Mouse (Mus musculus): Measurements from ENCODE around the gene Avil. TPM values are rescaled to one million over a fixed set of nuclear protein-coding genes. Genes with fewer than 3 reads are reported as not detected.
A peak's percentile ranks its signal among the peaks of the same experiment; 100 is the strongest.

Avil gene
- total and polyA plus RNA-seq, 3 experiments: 2.7 to 20.0 (median 8.2) TPM

DNA sequence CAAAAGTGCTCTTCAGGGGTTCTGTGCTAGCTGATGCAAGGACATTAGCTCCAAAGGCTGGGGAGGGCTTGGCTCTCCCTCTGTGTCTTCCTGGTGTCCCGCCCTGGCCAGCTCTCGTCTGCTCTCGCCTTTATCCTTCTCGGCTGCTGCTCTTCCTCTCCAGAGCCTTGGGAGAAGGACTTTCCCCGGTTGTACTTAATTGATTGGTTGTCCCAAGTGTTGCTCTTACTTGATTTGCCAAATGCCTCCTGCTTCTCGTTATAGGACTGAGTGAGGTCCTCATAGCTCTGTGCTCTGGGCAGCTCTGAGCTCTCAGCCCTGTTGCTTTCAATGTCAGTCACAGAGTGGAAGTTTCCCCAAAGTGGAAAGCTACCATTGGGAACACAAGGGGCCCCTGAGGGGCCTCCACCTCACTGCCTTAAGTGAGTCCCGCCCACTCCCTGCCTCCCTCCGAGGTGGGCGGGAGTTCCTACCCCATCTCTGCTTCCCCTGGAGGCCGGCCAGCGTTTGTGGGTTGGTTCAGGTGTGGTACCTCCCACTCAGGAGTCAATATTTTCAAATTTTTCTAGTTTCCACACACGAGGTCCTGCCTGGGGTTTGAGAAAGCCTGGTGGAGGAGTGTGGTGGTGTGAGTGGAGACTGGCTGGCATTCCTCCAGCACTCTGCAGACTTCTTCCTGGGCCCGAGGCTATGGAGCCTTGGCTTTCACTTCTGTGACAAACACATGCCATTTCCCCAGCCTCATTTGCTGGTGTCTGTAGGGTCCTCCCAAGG is 3.0 kb upstream of the Avil start:
- in situ Hi-C loops (cut with MboI; ENCODE audit: low pct_ligation_motif_present, low pct_unique_long_range_greater_than_20kb, low sequenced_read_pairs): no loop called here
- peak; percentile 47 for DNase-seq (ENCODE audit: extremely low read depth)
- Histone ChIP-seq H3K27me3 (replicated peaks) (no peaks in the 10 kb centered on the region), H3K79me2 (replicated peaks; ENCODE audit: control insufficient read depth, extremely low read depth, insufficient read depth, poor library complexity, severe bottlenecking) (no peaks in the 10 kb centered on the region), H3K36me3 (replicated peaks in 1 of 2; ENCODE audit: control insufficient read depth in 1 of 2, insufficient read depth in 1 of 2, low read length in 1 of 2) (peaks cover 45 to 53% of the 10 kb centered on the region in 2 experiments), H3K4me1 (ENCODE audit: control insufficient read depth in 1 of 2, insufficient read depth in 2 of 2) (peaks cover 3 to 75% of the 10 kb centered on the region in 2 experiments), H3K9ac (ENCODE audit: insufficient read depth, low read depth) (no peak overlapping the region), H3K4me2 (ENCODE audit: insufficient read depth, low read depth, poor library complexity, severe bottlenecking) (no peak overlapping the region), H3K27ac (ENCODE audit: insufficient read depth, low read depth) (no peak overlapping the region), H3K9me3 (replicated peaks; ENCODE audit: low read length) (no peaks in the 10 kb centered on the region), H3K4me3 (replicated peaks in 1 of 3; ENCODE audit: low read depth in 2 of 3, low read length in 2 of 3, poor library complexity in 1 of 3) (no peak overlapping the region)
- dilution Hi-C loops (cut with MboI; ENCODE audit: extremely low pct_ligation_motif_present, extremely low pct_unique_long_range_greater_than_20kb, low sequenced_read_pairs): no loop called here
- no peak for TF ChIP-seq MAX (IDR thresholded peaks at IDR 0.05; ENCODE audit: low read length)
- TF ChIP-seq TBP (conservative IDR thresholded peaks at IDR 0.05; ENCODE audit: low read depth, low read length): no peak
- TF ChIP-seq PAX5 (IDR thresholded peaks at IDR 0.05; ENCODE audit: low read length): no peak
- no peak for TF ChIP-seq ZKSCAN1 (IDR thresholded peaks at IDR 0.05; ENCODE audit: borderline replicate concordance, low read depth, low read length)
- TF ChIP-seq BHLHE40 (IDR thresholded peaks at IDR 0.05; ENCODE audit: low read depth, low read length): no peak
- no peak for TF ChIP-seq TCF12 (IDR thresholded peaks at IDR 0.05; ENCODE audit: low read depth, low read length)
- TF ChIP-seq EP300 (IDR thresholded peaks at IDR 0.05; ENCODE audit: low read length): no peak
- no peak for TF ChIP-seq ETS1 (conservative IDR thresholded peaks at IDR 0.05; ENCODE audit: low read depth, low read length)
- no peak for TF ChIP-seq MYC (IDR thresholded peaks at IDR 0.05; ENCODE audit: low read depth, low read length)
- no peak for TF ChIP-seq CTCF (conservative IDR thresholded peaks at IDR 0.05 in 1 of 2, IDR thresholded peaks at IDR 0.05 in 1 of 2; ENCODE audit: low read depth in 2 of 2, low read length in 2 of 2)
- TF ChIP-seq SIN3A (IDR thresholded peaks at IDR 0.05; ENCODE audit: low read length): no peak

DNA sequence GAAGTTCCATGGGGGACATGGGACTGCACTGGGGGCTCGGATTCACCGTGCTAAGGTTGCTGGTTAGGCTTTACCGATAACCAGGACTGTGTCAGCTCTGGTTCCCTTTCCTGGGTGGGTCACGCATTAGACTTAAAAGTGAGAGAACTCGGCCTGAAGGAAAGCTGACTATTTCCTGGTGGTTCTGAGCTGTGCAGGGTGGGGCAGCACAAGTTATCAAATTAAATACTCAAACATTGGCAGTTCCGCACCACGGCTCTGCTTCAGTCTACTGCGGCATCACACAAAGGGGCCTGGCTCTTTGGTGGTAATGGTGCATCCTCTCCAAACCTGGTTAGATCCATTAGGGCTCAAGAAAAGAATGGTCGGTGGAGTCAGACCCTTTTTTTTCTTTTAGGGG is 788 bp downstream of the Avil start:
- in situ Hi-C loops (cut with MboI; ENCODE audit: low pct_ligation_motif_present, low pct_unique_long_range_greater_than_20kb, low sequenced_read_pairs): no loop called here
- dilution Hi-C loops (cut with MboI; ENCODE audit: extremely low pct_ligation_motif_present, extremely low pct_unique_long_range_greater_than_20kb, low sequenced_read_pairs): no loop called here
- peaks cover 12 to 38% of the 10 kb centered on the region in 2 experiments for H3K36me3 ChIP-seq (replicated peaks in 1 of 2; ENCODE audit: control insufficient read depth in 1 of 2, insufficient read depth in 1 of 2, low read length in 1 of 2)
- H3K4me1 ChIP-seq (ENCODE audit: control insufficient read depth in 1 of 2, insufficient read depth in 2 of 2): peaks cover 6 to 55% of the 10 kb centered on the region in 2 experiments
- TF ChIP-seq JUN (IDR thresholded peaks at IDR 0.05; ENCODE audit: insufficient read depth, low read depth, low read length) (no peak), GABPA (IDR thresholded peaks at IDR 0.05; ENCODE audit: insufficient replicate concordance, low read depth, low read length) (no peak), ZNF384 (IDR thresholded peaks at IDR 0.05; ENCODE audit: low read depth, low read length) (no peak), POLR2A (IDR thresholded peaks at IDR 0.05; ENCODE audit: low read depth, low read length) (no peak), NELFE (IDR thresholded peaks at IDR 0.05; ENCODE audit: low read depth, low read length) (no peak), POLR2AphosphoS2 (IDR thresholded peaks at IDR 0.05; ENCODE audit: low read depth, low read length) (no peak), MYC (IDR thresholded peaks at IDR 0.05; ENCODE audit: low read depth, low read length) (no peak), JUND (conservative IDR thresholded peaks at IDR 0.05; ENCODE audit: low read depth, low read length) (no peak), RAD21 (IDR thresholded peaks at IDR 0.05; ENCODE audit: low read depth, low read length) (no peak), ZKSCAN1 (IDR thresholded peaks at IDR 0.05; ENCODE audit: borderline replicate concordance, low read depth, low read length) (no peak), IRF4 (IDR thresholded peaks at IDR 0.05; ENCODE audit: low read depth, low read length) (no peak)
- no peaks in the 10 kb centered on the region for H3K79me2 ChIP-seq (replicated peaks; ENCODE audit: control insufficient read depth, extremely low read depth, insufficient read depth, poor library complexity, severe bottlenecking)
- peak overlapping the region in 1 of 3 experiments; percentile 44 for H3K4me3 ChIP-seq (replicated peaks in 1 of 3; ENCODE audit: low read depth in 2 of 3, low read length in 2 of 3, poor library complexity in 1 of 3)
- no peaks in the 10 kb centered on the region for H3K9me3 ChIP-seq (replicated peaks; ENCODE audit: low read length)
- no peak overlapping the region for H3K9ac ChIP-seq (ENCODE audit: insufficient read depth, low read depth)
- no peaks in the 10 kb centered on the region for H3K27me3 ChIP-seq (replicated peaks)
- H3K4me2 ChIP-seq (ENCODE audit: insufficient read depth, low read depth, poor library complexity, severe bottlenecking): no peak overlapping the region
- no peak for DNase-seq (ENCODE audit: extremely low read depth)
- no peak overlapping the region for H3K27ac ChIP-seq (ENCODE audit: insufficient read depth, low read depth)
